ENCODE assay signal across 19 mouse cellular contexts in the genomic region with DNA sequence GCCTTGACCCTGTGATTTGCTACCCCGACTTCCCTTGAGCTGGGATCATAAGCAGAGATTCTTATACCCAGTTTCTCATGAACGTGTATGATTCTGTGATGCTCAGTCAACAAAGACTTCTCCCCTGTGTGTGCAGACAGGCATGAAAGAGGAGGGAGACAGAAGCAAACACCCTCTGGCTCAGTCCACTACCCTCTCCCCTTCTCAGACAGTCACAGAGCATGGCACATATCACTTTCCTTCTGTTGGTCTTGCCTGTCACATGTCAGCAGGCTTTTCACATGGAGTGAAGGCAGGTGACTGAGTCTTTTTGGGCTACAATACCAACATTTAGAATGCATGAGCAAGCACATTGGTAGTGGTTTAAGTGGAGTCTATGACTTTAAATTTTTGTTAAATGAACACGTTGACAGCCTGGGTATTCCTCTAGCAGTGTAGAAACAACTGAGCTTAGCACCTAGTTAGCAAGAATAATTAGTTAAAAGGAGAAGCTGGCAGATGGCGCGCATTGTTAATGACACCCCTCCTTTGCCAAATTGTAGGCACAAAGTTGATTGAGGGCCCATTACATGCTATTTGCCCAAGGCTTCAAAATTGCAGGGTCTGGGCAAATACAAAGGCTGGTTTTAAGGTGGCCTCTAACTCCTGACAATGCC. TPM values are rescaled to one million over a fixed set of nuclear protein-coding genes. Genes with fewer than 3 reads are reported as not detected.
"Had no signal": no experiment of that assay in that cellular context is flagged by ENCODE, and none has a peak within 500 bp of the region (broad histone marks: within the 10 kb centered on the region; RNA-seq: fewer than 3 reads in every experiment).

No protein-coding gene starts in this region.

- H3K9ac ChIP-seq: limb, embryonic 13.5 days; liver, embryonic 15.5 days; midbrain, embryonic 15.5 days; neural tube, embryonic 13.5 days had no signal

- H3K36me3 ChIP-seq: midbrain, embryonic 15.5 days; neural tube, embryonic 13.5 days had no signal

- DNase-seq: kidney, adult 11 months; kidney, adult 9 months; kidney, postnatal 36 days; left cerebral cortex, postnatal 4 days; lung, adult 2 months; lung, postnatal 36 days; right cerebral cortex, postnatal 25 days; thymus, postnatal 4 days had no signal

- H3K27ac ChIP-seq: kidney, postnatal 0 days; limb, embryonic 13.5 days; liver, embryonic 15.5 days; midbrain, embryonic 15.5 days; neural tube, embryonic 13.5 days had no signal

- H3K4me1 ChIP-seq: neural tube, embryonic 13.5 days had no signal

- H3K4me2 ChIP-seq: limb, embryonic 13.5 days; liver, embryonic 15.5 days; midbrain, embryonic 15.5 days; neural tube, embryonic 13.5 days had no signal

- H3K4me3 ChIP-seq: limb, embryonic 13.5 days; liver, embryonic 15.5 days; midbrain, embryonic 15.5 days; neural tube, embryonic 13.5 days had no signal

- ATAC-seq: lung, postnatal 0 days; midbrain, embryonic 15.5 days had no signal

- H3K27me3 ChIP-seq: limb, embryonic 13.5 days; midbrain, embryonic 15.5 days; neural tube, embryonic 13.5 days had no signal

- H3K9me3 ChIP-seq: limb, embryonic 13.5 days; liver, embryonic 15.5 days; midbrain, embryonic 15.5 days; neural tube, embryonic 13.5 days had no signal

RNA-seq across cellular contexts. Expression of a gene that starts 5.9 kb away (rescaled TPM):
- total RNA-seq: monocyte, adult 5-6 weeks had no signal

RNA-seq across cellular contexts. Expression of a gene that starts 25.7 kb away (rescaled TPM):
- total RNA-seq: liver, adult 2 months; megakaryocyte progenitor cell, adult 5-6 weeks; monocyte, adult 5-6 weeks had no signal
- polyA plus RNA-seq: liver, adult 2 months; liver, embryonic 15.5 days; lung, postnatal 0 days; small intestine, adult 2 months had no signal

RNA-seq across cellular contexts. Expression of a gene that starts 40.2 kb away (rescaled TPM):
- total RNA-seq: liver, adult 2 months; megakaryocyte progenitor cell, adult 5-6 weeks; monocyte, adult 5-6 weeks had no signal
- polyA plus RNA-seq: kidney, postnatal 0 days; limb, embryonic 13.5 days; liver, adult 2 months; liver, embryonic 15.5 days; lung, adult 2 months; lung, postnatal 0 days; small intestine, adult 2 months; stomach, embryonic 16.5 days had no signal
